Mouse (Mus musculus) forebrain, embryonic 12.5 days (tissue): ENCODE measurements at regions not wholly inside any gene's neighbourhood (a gene's known extent, or its start where the extent isn't known, plus 50 kb on each side); places are given as distances from the start of the nearest gene placed in this dataset.

ENCODE experiments used
- ATAC-seq: fragments of 200-750 bp; cut with Nextera tagmentation; 2 replicates; pipeline ENCODE4 v1.8.0; 2017; ENCODE audit warnings: moderate TSS enrichment; ENCODE audit not compliant: low FRiP score
- H3K27ac ChIP-seq: fragments of 300-500 bp; sonication (generic); 2 replicates; pipeline ENCODE4 v1.5.1; 2016; ENCODE audit warnings: mild to moderate bottlenecking
- H3K27me3 ChIP-seq: fragments of 300-500 bp; sonication (generic); 2 replicates; pipeline ENCODE4 v1.6.1; 2016; ENCODE audit warnings: mild to moderate bottlenecking
- H3K36me3 ChIP-seq: fragments of 300-500 bp; sonication (generic); replicated peaks from 2 replicates; pipeline ENCODE4 v1.6.1; 2016; ENCODE audit warnings: mild to moderate bottlenecking
- H3K4me1 ChIP-seq: fragments of 300-500 bp; sonication (generic); 2 replicates; pipeline ENCODE4 v1.6.1; 2016
- H3K4me2 ChIP-seq: fragments of 300-500 bp; sonication (generic); 2 replicates; pipeline ENCODE4 v1.6.1; 2016; ENCODE audit warnings: mild to moderate bottlenecking, moderate library complexity
- H3K4me3 ChIP-seq: fragments of 300-500 bp; sonication (generic); replicated peaks from 2 replicates; pipeline ENCODE4 v1.5.1; 2016; ENCODE audit warnings: mild to moderate bottlenecking
- H3K9ac ChIP-seq: fragments of 300-500 bp; sonication (generic); 2 replicates; pipeline ENCODE4 v1.6.1; 2016; ENCODE audit warnings: mild to moderate bottlenecking
- H3K9me3 ChIP-seq: fragments of 300-500 bp; sonication (generic); 2 replicates; pipeline ENCODE4 v1.6.1; 2016
- WGBS: fragments of 180-500 bp; shearing (Covaris S2); methylation state at CpG from one replicate; pipeline ENCODE4 v1.1.7; 2016; 5-methylcytosine and 5-hydroxymethylcytosine counted together

DNA sequence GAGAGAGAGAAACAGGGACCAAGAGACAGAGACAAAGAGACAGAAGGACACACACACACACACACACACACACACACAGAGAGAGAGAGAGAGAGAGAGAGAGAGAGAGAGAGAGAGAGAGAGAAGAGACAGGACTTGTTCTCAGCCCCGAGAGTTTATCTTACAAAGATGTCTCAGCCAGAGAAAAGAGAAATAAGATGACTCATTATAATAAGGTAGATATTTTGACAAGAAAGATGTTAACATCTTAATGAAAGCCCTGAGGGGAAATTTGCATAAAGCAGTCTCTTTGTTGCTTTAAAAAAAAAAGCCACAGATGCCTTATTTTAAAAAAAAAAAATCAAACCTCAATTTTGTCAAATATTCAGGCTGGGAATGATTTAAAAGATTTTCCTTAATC, 78.1 kb upstream of the Tnr start:
- Histone ChIP-seq H3K4me3 (no peak overlapping the region), H3K4me2 (no peak overlapping the region), H3K4me1 (no peaks in the 10 kb centered on the region), H3K36me3 (no peaks in the 10 kb centered on the region), H3K27ac (no peak overlapping the region), H3K9ac (no peak overlapping the region), H3K27me3 (no peaks in the 10 kb centered on the region), H3K9me3 (no peaks in the 10 kb centered on the region)
- no peak for ATAC-seq
- 65% methylated on average over 1 of the region's 1 CpGs for WGBS

DNA sequence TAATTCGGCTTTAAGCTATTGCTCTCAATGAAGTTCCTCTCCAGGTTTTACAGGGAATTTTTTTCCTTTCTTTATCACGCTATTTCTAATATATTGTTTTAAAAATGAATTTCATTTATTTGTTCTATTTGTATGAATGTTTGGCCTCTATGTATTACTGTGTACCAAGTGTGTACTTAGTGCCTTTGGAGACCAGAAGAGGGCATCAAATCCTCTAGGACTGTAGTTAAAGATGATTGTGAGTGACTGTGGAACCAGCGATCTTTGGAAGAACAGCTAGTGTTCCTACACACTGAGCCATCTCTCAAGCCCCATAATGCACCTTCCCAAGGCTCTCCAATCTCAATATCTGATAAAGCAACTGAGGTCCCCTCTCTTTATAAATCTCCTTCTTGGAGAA, 72.1 kb upstream of the Tnr start:
- no peaks in the 10 kb centered on the region for H3K9me3 ChIP-seq
- H3K9ac ChIP-seq = no peak overlapping the region
- 80% methylated on average over 3 of the region's 3 CpGs for WGBS
- H3K27me3 ChIP-seq = no peaks in the 10 kb centered on the region
- H3K4me1 ChIP-seq = no peaks in the 10 kb centered on the region
- H3K36me3 ChIP-seq = no peaks in the 10 kb centered on the region
- H3K4me3 ChIP-seq = no peak overlapping the region
- no peak for ATAC-seq
- H3K4me2 ChIP-seq = no peak overlapping the region
- no peak overlapping the region for H3K27ac ChIP-seq

- no peak for ATAC-seq
- WGBS = 74% methylated on average over 4 of the region's 4 CpGs
Observed at GRCm38 (mm10) chr1:159460876-159461275, 62.7 kb upstream of the Tnr start.

DNA sequence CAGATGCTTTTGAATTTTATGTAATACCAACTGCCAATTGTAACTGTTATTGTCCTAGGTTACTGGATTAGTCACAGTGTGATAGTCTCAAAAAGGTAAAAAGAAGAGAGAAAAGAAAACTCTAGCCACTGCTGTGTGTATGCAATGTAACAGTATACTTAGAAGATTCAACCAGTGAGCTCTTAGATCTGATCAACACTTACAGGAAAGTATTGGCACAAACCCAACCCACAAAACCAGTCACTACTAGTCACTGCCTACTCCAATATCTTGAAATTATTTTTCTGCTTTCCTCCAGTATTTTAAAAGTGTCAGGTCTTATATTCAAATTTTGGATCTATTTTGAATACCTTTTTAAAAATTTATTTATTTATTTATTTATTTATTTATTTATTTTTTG, 52.6 kb upstream of the Tnr start:
- no peak overlapping the region for H3K9ac ChIP-seq
- H3K4me2 ChIP-seq = no peak overlapping the region
- H3K27me3 ChIP-seq = no peaks in the 10 kb centered on the region
- H3K9me3 ChIP-seq = no peaks in the 10 kb centered on the region
- no peaks in the 10 kb centered on the region for H3K36me3 ChIP-seq
- no peaks in the 10 kb centered on the region for H3K4me1 ChIP-seq
- ATAC-seq = no peak
- H3K27ac ChIP-seq = no peak overlapping the region
- no peak overlapping the region for H3K4me3 ChIP-seq

More at GRCm38 (mm10) chr1:159460876-159461275, 62.7 kb upstream of the Tnr start:
- Histone ChIP-seq H3K9ac (no peak overlapping the region), H3K9me3 (no peaks in the 10 kb centered on the region), H3K27ac (no peak overlapping the region), H3K36me3 (no peaks in the 10 kb centered on the region), H3K27me3 (no peaks in the 10 kb centered on the region), H3K4me1 (no peaks in the 10 kb centered on the region), H3K4me3 (no peak overlapping the region), H3K4me2 (no peak overlapping the region)
